In the genomic region with DNA sequence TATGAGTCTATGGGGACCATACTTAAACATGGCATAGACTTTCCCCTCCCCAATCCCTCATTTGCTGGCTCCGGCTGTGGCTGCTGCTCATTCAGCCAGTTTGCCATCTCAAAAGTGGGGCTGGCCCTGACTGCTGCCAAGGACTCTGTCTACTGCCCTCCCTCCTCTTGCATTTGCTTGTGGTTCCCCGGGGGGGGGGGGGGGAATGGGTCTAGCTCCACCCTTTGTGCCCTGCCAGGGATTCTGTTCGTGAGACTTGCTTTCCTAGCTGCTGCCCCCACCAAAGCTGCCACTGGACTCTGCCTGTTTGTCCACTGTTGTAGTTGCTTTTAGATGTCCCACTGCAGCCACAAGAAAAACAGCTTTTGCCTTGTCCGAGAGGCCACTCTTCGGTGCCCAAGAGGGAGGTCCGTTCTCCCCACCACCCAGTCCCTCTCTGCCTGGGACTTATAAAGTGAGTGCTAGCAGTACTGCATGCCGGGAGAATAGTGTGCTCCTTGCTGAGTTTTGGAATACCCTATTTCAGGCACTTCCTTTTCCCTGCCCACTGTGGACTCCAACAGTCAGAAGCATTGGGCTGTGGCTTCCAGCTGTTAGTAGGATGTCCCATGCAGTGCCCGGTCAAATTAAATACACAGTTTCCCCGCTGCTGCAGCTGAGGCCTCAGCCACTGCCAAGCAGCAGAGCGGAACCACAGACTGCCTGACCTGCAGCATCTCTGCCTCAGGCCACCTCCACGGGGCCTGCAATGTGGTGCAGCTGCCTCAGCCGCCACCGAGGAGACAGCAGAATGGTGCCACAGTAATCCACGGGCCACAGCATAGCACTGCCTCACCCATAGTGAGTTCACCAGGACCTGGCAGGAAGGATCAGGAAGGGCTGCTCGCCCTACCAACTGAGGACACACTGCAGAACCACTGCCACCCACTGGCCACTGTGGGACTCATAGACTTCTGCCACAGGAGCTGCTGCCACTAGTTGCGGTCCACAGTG, we compare ENCODE assay signal across 8 mouse cellular contexts. TPM values are rescaled to one million over a fixed set of nuclear protein-coding genes. Genes with fewer than 3 reads are reported as not detected.
A peak's percentile ranks its signal among the peaks of the same experiment; 100 is the strongest.
DNase-seq lines count a peak whose midpoint lies in the region; ATAC-seq and TF ChIP-seq lines count a peak whose summit lies in the region.

No protein-coding gene starts in this region.

- no peaks in the 10 kb centered on the region for H3K27me3 ChIP-seq in heart, embryonic 10.5 days (ENCODE audit: insufficient read depth, poor library complexity, severe bottlenecking)
- no peaks in the 10 kb centered on the region for H3K27me3 ChIP-seq in kidney, embryonic 15.5 days
- H3K27me3 ChIP-seq in limb, embryonic 15.5 days = no peaks in the 10 kb centered on the region

- 25% methylated on average over 16 of the region's 16 CpGs for WGBS in heart, embryonic 10.5 days
- WGBS in kidney, embryonic 15.5 days = 31% methylated on average over 16 of the region's 16 CpGs
- 30% methylated on average over 16 of the region's 16 CpGs for WGBS in limb, embryonic 15.5 days

- H3K4me2 ChIP-seq in kidney, embryonic 15.5 days = peak overlapping the region; percentile 50
- H3K4me2 ChIP-seq in limb, embryonic 15.5 days = peak overlapping the region; percentile 20; the same call in 1 of the 2 replicates

- no peak overlapping the region for H3K4me3 ChIP-seq in bone marrow macrophage, adult 2 months (ENCODE audit: insufficient read depth, low read length)
- no peak overlapping the region for H3K4me3 ChIP-seq in embryonic fibroblast, embryonic 13.5 days (ENCODE audit: insufficient read depth, low read length)
- peak overlapping the region; percentile 40 for H3K4me3 ChIP-seq in heart, embryonic 10.5 days
- 0 out of 2 replicates have a peak overlapping the region, but pooled peaks have one; percentile 15 for H3K4me3 ChIP-seq in kidney, embryonic 15.5 days (replicated peaks)
- H3K4me3 ChIP-seq in limb, embryonic 15.5 days = no peak overlapping the region

- H3K4me1 ChIP-seq in bone marrow macrophage, adult 2 months (ENCODE audit: control insufficient read depth, insufficient read depth, low read length) = no peaks in the 10 kb centered on the region
- no peaks in the 10 kb centered on the region for H3K4me1 ChIP-seq in embryonic fibroblast, embryonic 13.5 days (ENCODE audit: control insufficient read depth, insufficient read depth, low read length)
- peaks cover 8% of the 10 kb centered on the region for H3K4me1 ChIP-seq in heart, embryonic 10.5 days
- peaks cover 12% of the 10 kb centered on the region for H3K4me1 ChIP-seq in kidney, embryonic 15.5 days
- H3K4me1 ChIP-seq in limb, embryonic 15.5 days = peaks cover 13% of the 10 kb centered on the region

- no peaks in the 10 kb centered on the region for H3K36me3 ChIP-seq in heart, embryonic 10.5 days
- H3K36me3 ChIP-seq in kidney, embryonic 15.5 days = no peaks in the 10 kb centered on the region
- H3K36me3 ChIP-seq in limb, embryonic 15.5 days = no peaks in the 10 kb centered on the region

- no peaks in the 10 kb centered on the region for H3K9me3 ChIP-seq in heart, embryonic 10.5 days
- H3K9me3 ChIP-seq in kidney, embryonic 15.5 days (replicated peaks) = no peaks in the 10 kb centered on the region
- H3K9me3 ChIP-seq in limb, embryonic 15.5 days = no peaks in the 10 kb centered on the region

- peak; percentile 16; the same call in 1 of the 2 replicates for TF ChIP-seq CTCF in bone marrow macrophage, adult 2 months (IDR thresholded peaks at IDR 0.05; ENCODE audit: low read depth, low read length)
- peak; percentile 93 for TF ChIP-seq CTCF in embryonic fibroblast, embryonic 13.5 days (IDR thresholded peaks at IDR 0.05; ENCODE audit: borderline replicate concordance, insufficient read depth, low read length)

- no peak for TF ChIP-seq POLR2A in bone marrow macrophage, adult 2 months (IDR thresholded peaks at IDR 0.05; ENCODE audit: borderline replicate concordance, low read depth, low read length)
- TF ChIP-seq POLR2A in embryonic fibroblast, embryonic 13.5 days (IDR thresholded peaks at IDR 0.05; ENCODE audit: low read depth, low read length) = no peak; the same call in 1 of the 2 replicates

- DNase-seq in B cell, adult 2 months = peak; percentile 75 to 77
- peak; percentile 89 for DNase-seq in heart, embryonic 10.5 days (ENCODE audit: low spot score)
- peak; percentile 29 to 51 for DNase-seq in monocyte, adult 2 months (ENCODE audit: low read depth in 1 of 2, low spot score in 2 of 2)
- DNase-seq in spleen, postnatal 14 days (ENCODE audit: low spot score in 2 of 2) = peak; percentile 28 to 50

- ATAC-seq in kidney, embryonic 15.5 days (replicated peaks; ENCODE audit: low FRiP score) = peak; percentile 89
- peak; percentile 82 for ATAC-seq in limb, embryonic 15.5 days (ENCODE audit: insufficient number of reproducible peaks, low FRiP score, low TSS enrichment, low read depth)

- peak overlapping the region; percentile 1; the same call in 1 of the 2 replicates for H3K9ac ChIP-seq in kidney, embryonic 15.5 days
- H3K9ac ChIP-seq in limb, embryonic 15.5 days = 0 out of 2 replicates have a peak overlapping the region, but pooled peaks have one; percentile 8

- H3K27ac ChIP-seq in bone marrow macrophage, adult 2 months (ENCODE audit: insufficient read depth, low read depth, low read length) = no peak overlapping the region
- no peak overlapping the region for H3K27ac ChIP-seq in embryonic fibroblast, embryonic 13.5 days (ENCODE audit: insufficient read depth, low read length)
- peak overlapping the region; percentile 67; the same call in 1 of the 2 replicates for H3K27ac ChIP-seq in heart, embryonic 10.5 days
- H3K27ac ChIP-seq in kidney, embryonic 15.5 days = peak overlapping the region; percentile 58; the same call in 1 of the 2 replicates
- peak overlapping the region; percentile 67; the same call in 1 of the 2 replicates for H3K27ac ChIP-seq in limb, embryonic 15.5 days

RNA-seq across cellular contexts. Expression of gene Cyp2d10, which starts 10.1 kb away (rescaled TPM):
- polyA plus RNA-seq in bone marrow macrophage, adult 2 months (2012; ENCODE audit: insufficient read depth, insufficient read length, missing spikeins) = not detected in 2 replicates
- not detected in 2 replicates for polyA plus RNA-seq in embryonic fibroblast, embryonic 13.5 days (2011; ENCODE audit: insufficient read length, low read depth, missing spikeins)
- polyA plus RNA-seq in heart, embryonic 10.5 days (2016; fragmentation: Nextera tagmentation; extraction: Ambion mirVana) = 0.75 TPM in 1 of 2 replicates, not detected in the other
- 0.27 and 0.49 TPM in 2 replicates for polyA plus RNA-seq in kidney, embryonic 15.5 days (2015; fragmentation: Nextera tagmentation; extraction: Ambion mirVana)
- polyA plus RNA-seq in limb, embryonic 15.5 days (2015; fragmentation: Nextera tagmentation; extraction: Ambion mirVana) = not detected in 2 replicates

RNA-seq across cellular contexts. Expression of gene Cyp2d9, which starts 16.1 kb away (rescaled TPM):
- polyA plus RNA-seq in bone marrow macrophage, adult 2 months (2012; ENCODE audit: insufficient read depth, insufficient read length, missing spikeins) = not detected in 2 replicates
- not detected in 2 replicates for polyA plus RNA-seq in embryonic fibroblast, embryonic 13.5 days (2011; ENCODE audit: insufficient read length, low read depth, missing spikeins)
- not detected in 2 replicates for polyA plus RNA-seq in heart, embryonic 10.5 days (2016; fragmentation: Nextera tagmentation; extraction: Ambion mirVana)
- 0.25 TPM in 1 of 2 replicates, not detected in the other for polyA plus RNA-seq in kidney, embryonic 15.5 days (2015; fragmentation: Nextera tagmentation; extraction: Ambion mirVana)
- polyA plus RNA-seq in limb, embryonic 15.5 days (2015; fragmentation: Nextera tagmentation; extraction: Ambion mirVana) = 0.23 TPM in 1 of 2 replicates, not detected in the other

RNA-seq across cellular contexts. Expression of gene Cyp2d11, which starts 23.3 kb away (rescaled TPM):
- not detected in 2 replicates for polyA plus RNA-seq in bone marrow macrophage, adult 2 months (2012; ENCODE audit: insufficient read depth, insufficient read length, missing spikeins)
- polyA plus RNA-seq in embryonic fibroblast, embryonic 13.5 days (2011; ENCODE audit: insufficient read length, low read depth, missing spikeins) = not detected in 2 replicates
- not detected in 2 replicates for polyA plus RNA-seq in heart, embryonic 10.5 days (2016; fragmentation: Nextera tagmentation; extraction: Ambion mirVana)
- not detected in 2 replicates for polyA plus RNA-seq in kidney, embryonic 15.5 days (2015; fragmentation: Nextera tagmentation; extraction: Ambion mirVana)
- polyA plus RNA-seq in limb, embryonic 15.5 days (2015; fragmentation: Nextera tagmentation; extraction: Ambion mirVana) = not detected in 2 replicates

RNA-seq across cellular contexts. Expression of gene Cyp2d22, which starts 37.0 kb away (rescaled TPM):
- 0.39 and 0.78 TPM in 2 replicates for polyA plus RNA-seq in bone marrow macrophage, adult 2 months (2012; ENCODE audit: insufficient read depth, insufficient read length, missing spikeins)
- polyA plus RNA-seq in embryonic fibroblast, embryonic 13.5 days (2011; ENCODE audit: insufficient read length, low read depth, missing spikeins) = 4.4 and 4.9 TPM in 2 replicates
- 3.2 and 3.9 TPM in 2 replicates for polyA plus RNA-seq in heart, embryonic 10.5 days (2016; fragmentation: Nextera tagmentation; extraction: Ambion mirVana)
- 12.9 and 18.6 TPM in 2 replicates for polyA plus RNA-seq in kidney, embryonic 15.5 days (2015; fragmentation: Nextera tagmentation; extraction: Ambion mirVana)
- polyA plus RNA-seq in limb, embryonic 15.5 days (2015; fragmentation: Nextera tagmentation; extraction: Ambion mirVana) = 6.0 and 7.4 TPM in 2 replicates

Comparison
In these comparisons a context has a peak if more than half of its experiments do, and no peak if none do; other contexts are left out.
1. DNase-seq: peak in every context shown above with its lines; median percentile 89 in heart, embryonic 10.5 days; 76 in B cell, adult 2 months; 40 in monocyte, adult 2 months; 39 in spleen, postnatal 14 days.
2. H3K27ac ChIP-seq: peak in heart, embryonic 10.5 days (single experiment), kidney, embryonic 15.5 days (single experiment) and limb, embryonic 15.5 days (single experiment); none in bone marrow macrophage, adult 2 months (single experiment) and embryonic fibroblast, embryonic 13.5 days (single experiment).
3. H3K4me3 ChIP-seq: peak in heart, embryonic 10.5 days (single experiment) and kidney, embryonic 15.5 days (single experiment); none in bone marrow macrophage, adult 2 months (single experiment), embryonic fibroblast, embryonic 13.5 days (single experiment) and limb, embryonic 15.5 days (single experiment).